8 mouse cellular contexts compared by ENCODE assay signal in the genomic region with DNA sequence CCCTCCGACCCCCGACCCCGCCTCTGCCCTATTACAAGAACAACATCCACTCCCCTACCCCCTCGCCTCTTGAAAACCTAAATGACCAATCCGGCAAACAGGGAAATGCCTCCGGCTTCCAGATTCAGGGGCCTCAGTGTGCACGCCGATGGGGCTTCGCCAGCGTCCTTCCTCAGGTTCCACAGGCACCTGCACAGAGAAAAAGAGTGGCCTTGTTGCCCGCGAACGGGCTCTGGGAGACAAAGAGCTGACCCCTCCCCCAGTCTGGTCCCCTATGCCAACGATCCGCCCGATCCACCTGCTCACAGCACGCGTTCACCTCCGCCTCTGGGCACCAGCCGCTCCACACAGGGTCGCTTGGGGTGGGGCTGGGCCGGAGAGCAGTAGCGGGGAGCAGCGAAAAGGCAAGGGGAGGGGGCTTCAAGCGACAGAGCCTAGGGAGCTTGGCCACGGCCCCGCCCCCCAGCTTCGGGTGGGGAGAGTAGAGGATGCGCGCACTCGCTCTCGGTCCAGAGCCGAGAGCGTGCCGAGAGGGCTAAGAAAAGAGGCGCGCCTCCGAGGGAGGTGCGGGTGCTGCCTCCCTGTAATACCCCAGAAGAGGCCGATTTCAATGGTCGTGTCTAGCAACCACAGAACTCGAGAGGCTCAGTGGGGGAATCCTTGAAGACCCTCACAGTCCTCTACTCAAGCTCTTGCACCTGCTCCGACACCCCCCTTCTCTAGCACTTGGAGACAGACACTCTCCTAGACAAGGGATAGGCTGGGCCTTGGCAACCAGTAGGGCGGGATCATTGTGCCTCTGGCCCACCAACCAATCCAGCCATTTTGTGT. TPM values are rescaled to one million over a fixed set of nuclear protein-coding genes. Genes with fewer than 3 reads are reported as not detected.
A peak's percentile ranks its signal among the peaks of the same experiment; 100 is the strongest.
DNase-seq lines count a peak whose midpoint lies in the region; ATAC-seq and TF ChIP-seq lines count a peak whose summit lies in the region.

A gene (minus strand): TSS at position 669 of the 831 bp plus-strand sequence.

- WGBS in forebrain, embryonic 11.5 days: under 1% methylated on average over 44 of the region's 44 CpGs
- under 1% methylated on average over 44 of the region's 44 CpGs for WGBS in midbrain, embryonic 12.5 days

- peak; percentile 53 to 68 for DNase-seq in kidney, postnatal 4 days
- no peak for DNase-seq in kidney, adult 9 months
- DNase-seq in forebrain, embryonic 11.5 days (ENCODE audit: low spot score): peak; percentile 90
- DNase-seq in layer of hippocampus, postnatal 36 days: peak; percentile 60 to 70
- DNase-seq in gastrocnemius, postnatal 14 days: no peak

- no peak for TF ChIP-seq POLR2A in testis, adult 2 months (IDR thresholded peaks at IDR 0.05; ENCODE audit: control insufficient read depth, low read depth, low read length)

- no peak for TF ChIP-seq CTCF in testis, adult 2 months (IDR thresholded peaks at IDR 0.05; ENCODE audit: control insufficient read depth, insufficient read depth, insufficient replicate concordance, low read depth, low read length)

- H3K27ac ChIP-seq in forebrain, embryonic 11.5 days (ENCODE audit: low read depth, low read length): peak within 1 kb of the TSS; percentile 82
- peak within 1 kb of the TSS; percentile 86 for H3K27ac ChIP-seq in midbrain, embryonic 12.5 days (replicated peaks)
- no peak within 1 kb of the TSS for H3K27ac ChIP-seq in testis, adult 2 months (ENCODE audit: control insufficient read depth, insufficient read depth, low read depth, low read length)

- H3K36me3 ChIP-seq in forebrain, embryonic 11.5 days (ENCODE audit: control insufficient read depth, insufficient read depth, low read length): no peaks in the 10 kb centered on the region; the same call in 1 of the 2 replicates
- 0 out of 2 replicates have a peak, but pooled peaks cover 7% of the 10 kb centered on the region for H3K36me3 ChIP-seq in midbrain, embryonic 12.5 days
- no peaks in the 10 kb centered on the region for H3K36me3 ChIP-seq in testis, adult 2 months (ENCODE audit: control insufficient read depth, insufficient read depth, low read length)

- H3K27me3 ChIP-seq in forebrain, embryonic 11.5 days (ENCODE audit: control insufficient read depth, insufficient read depth, low read length): no peaks in the 10 kb centered on the region
- H3K27me3 ChIP-seq in midbrain, embryonic 12.5 days: peaks cover 25% of the 10 kb centered on the region; the same call in 1 of the 2 replicates
- 0 out of 2 replicates have a peak, but pooled peaks cover 2% of the 10 kb centered on the region for H3K27me3 ChIP-seq in testis, adult 2 months (ENCODE audit: control insufficient read depth, insufficient read depth, low read length)

- ATAC-seq in cerebellum, adult (ENCODE audit: insufficient number of reproducible peaks, low FRiP score, low TSS enrichment): peak; percentile 75
- ATAC-seq in forebrain, embryonic 11.5 days (replicated peaks; ENCODE audit: low FRiP score): peak; percentile 90
- ATAC-seq in midbrain, embryonic 12.5 days (ENCODE audit: low FRiP score, low read depth): peak; percentile 91

- H3K9ac ChIP-seq in forebrain, embryonic 11.5 days (ENCODE audit: low read length): peak within 1 kb of the TSS; percentile 86
- peak within 1 kb of the TSS; percentile 76 for H3K9ac ChIP-seq in midbrain, embryonic 12.5 days (replicated peaks)

- H3K4me3 ChIP-seq in forebrain, embryonic 11.5 days (ENCODE audit: low read depth, low read length): peak within 1 kb of the TSS; percentile 65
- H3K4me3 ChIP-seq in midbrain, embryonic 12.5 days: peak within 1 kb of the TSS; percentile 57
- peak within 1 kb of the TSS; percentile 4; the same call in 1 of the 2 replicates for H3K4me3 ChIP-seq in testis, adult 2 months (ENCODE audit: control insufficient read depth, low read depth, low read length)

- H3K4me2 ChIP-seq in forebrain, embryonic 11.5 days (ENCODE audit: low read depth, low read length, severe bottlenecking): peak within 1 kb of the TSS; percentile 53
- H3K4me2 ChIP-seq in midbrain, embryonic 12.5 days (replicated peaks): peak within 1 kb of the TSS; percentile 82

- H3K9me3 ChIP-seq in forebrain, embryonic 11.5 days (ENCODE audit: control insufficient read depth, low read length): no peaks in the 10 kb centered on the region
- H3K9me3 ChIP-seq in midbrain, embryonic 12.5 days: no peaks in the 10 kb centered on the region

- peaks cover 15% of the 10 kb centered on the region for H3K4me1 ChIP-seq in forebrain, embryonic 11.5 days (replicated peaks; ENCODE audit: control insufficient read depth, insufficient read depth, low read length)
- H3K4me1 ChIP-seq in midbrain, embryonic 12.5 days: peaks cover 45% of the 10 kb centered on the region
- H3K4me1 ChIP-seq in testis, adult 2 months (ENCODE audit: control insufficient read depth, insufficient read depth, low read length): peaks cover 37% of the 10 kb centered on the region

- intact Hi-C loops in gastrocnemius, postnatal 14 days (cut with DNase I; ENCODE audit: low total_unique reads): no loop called here

RNA-seq across cellular contexts. Expression of the gene that starts here (rescaled TPM):
- 42.8 and 47.3 TPM in 2 replicates for polyA plus RNA-seq in forebrain, embryonic 11.5 days (2014; fragmentation: Nextera tagmentation; extraction: Ambion mirVana)
- 10 to 100 TPM; 41.2 to 41.9 TPM for total RNA-seq in layer of hippocampus, postnatal 36 days (2021)
- polyA plus RNA-seq in midbrain, embryonic 12.5 days (2016; fragmentation: Nextera tagmentation; extraction: Ambion mirVana): 37.1 and 47.6 TPM in 2 replicates
- polyA plus RNA-seq in testis, adult 2 months (2012; rRNA removed): 0.16 and 0.83 TPM in 2 replicates
- under 1 TPM; 0.07 to 0.12 TPM for total RNA-seq in gastrocnemius, postnatal 14 days (2021)

Comparison
In these comparisons a context has a peak if more than half of its experiments do, and no peak if none do; other contexts are left out.
1. RNA of the gene that starts here (total RNA-seq): 41.2 to 41.9 TPM in layer of hippocampus, postnatal 36 days; 0.07 to 0.12 TPM in gastrocnemius, postnatal 14 days; every median in the first group is over 10 times any median in the second.
2. RNA of the gene that starts here (polyA plus RNA-seq): 42.8 to 47.3 TPM in forebrain, embryonic 11.5 days and 37.1 to 47.6 TPM in midbrain, embryonic 12.5 days; 0.16 to 0.83 TPM in testis, adult 2 months; every median in the first group is over 10 times any median in the second.
3. DNase-seq: peak in kidney, postnatal 4 days (2 of 2), forebrain, embryonic 11.5 days (single experiment) and layer of hippocampus, postnatal 36 days (2 of 2); none in kidney, adult 9 months (single experiment) and gastrocnemius, postnatal 14 days (single experiment).
4. H3K4me3 ChIP-seq: peak in every context shown above with its lines; median percentile 65 in forebrain, embryonic 11.5 days; 57 in midbrain, embryonic 12.5 days; 4 in testis, adult 2 months.
5. Peak in every context shown above with its lines, with median percentiles within 50 percentile points of each other: ATAC-seq.